Mouse (Mus musculus) MEL (cell line): Measurements from ENCODE around the gene Ucn2.

ENCODE experiments used
- CTCF ChIP-seq, 3 experiments: IDR thresholded peaks in 2 of 3; conservative IDR thresholded peaks in 1 of 3; 2 replicates each; pipeline ENCODE4 v1.5.1; 2011 to 2012; ENCODE audit warnings: low read length in 3 of 3, low read depth in 2 of 3, mild to moderate bottlenecking in 2 of 3, improper control_type of control experiment in 1 of 3, inconsistent platforms in 1 of 3, mixed read lengths in 1 of 3, moderate library complexity in 1 of 3; ENCODE audit not compliant: control insufficient read depth in 1 of 3, insufficient read depth in 1 of 3, poor library complexity in 1 of 3, severe bottlenecking in 1 of 3
- EP300 ChIP-seq, 2 experiments: IDR thresholded peaks; 2 replicates each; pipeline ENCODE4 v1.6.1; 2011; ENCODE audit warnings: improper control_type of control experiment in 2 of 2, low read length in 2 of 2, low read depth in 1 of 2, mild to moderate bottlenecking in 1 of 2
- POLR2A ChIP-seq, 2 experiments: IDR thresholded peaks; 2 replicates each; pipeline ENCODE4 v1.6.1; 2011 to 2012; ENCODE audit warnings: low read length in 2 of 2, mild to moderate bottlenecking in 2 of 2, control low read depth in 1 of 2, improper control_type of control experiment in 1 of 2, low read depth in 1 of 2, moderate library complexity in 1 of 2; ENCODE audit not compliant: control insufficient read depth in 1 of 2, insufficient read depth in 1 of 2, poor library complexity in 1 of 2
- POLR2AphosphoS2 ChIP-seq: IDR thresholded peaks from 2 replicates; pipeline ENCODE4 v1.6.1; 2011; ENCODE audit warnings: low read length, improper control_type of control experiment
- TAL1 ChIP-seq: IDR thresholded peaks from 2 replicates; pipeline ENCODE4 v1.6.1; 2012; ENCODE audit warnings: mild to moderate bottlenecking, inconsistent platforms, low read length, moderate library complexity, mixed read lengths

GRCm38 (mm10) chr9:109007025-109007780 is 21.4 kb downstream of the Ucn2 start:
- no peak for TF ChIP-seq POLR2AphosphoS2
- no peak for TF ChIP-seq TAL1
- no peak for TF ChIP-seq CTCF (IDR thresholded peaks at IDR 0.05 in 2 of 3, conservative IDR thresholded peaks at IDR 0.05 in 1 of 3; ENCODE audit: control insufficient read depth in 1 of 3, insufficient read depth in 1 of 3, low read depth in 2 of 3, low read length in 3 of 3, poor library complexity in 1 of 3, severe bottlenecking in 1 of 3)
- TF ChIP-seq POLR2A (IDR thresholded peaks at IDR 0.05; ENCODE audit: control insufficient read depth in 1 of 2, insufficient read depth in 1 of 2, low read depth in 1 of 2, low read length in 2 of 2, poor library complexity in 1 of 2) = no peak
- no peak for TF ChIP-seq EP300 (IDR thresholded peaks at IDR 0.05; ENCODE audit: low read depth in 1 of 2, low read length in 2 of 2)
